Mouse (Mus musculus): ENCODE results near the gene Pwwp2a. TPM values are rescaled to one million over a fixed set of nuclear protein-coding genes. Genes with fewer than 3 reads are reported as not detected.

Gene Pwwp2a
- 50.1 and 51.0 TPM in 2 replicates for polyA plus RNA-seq (2016; fragmentation: Nextera tagmentation; extraction: Ambion mirVana)

DNA sequence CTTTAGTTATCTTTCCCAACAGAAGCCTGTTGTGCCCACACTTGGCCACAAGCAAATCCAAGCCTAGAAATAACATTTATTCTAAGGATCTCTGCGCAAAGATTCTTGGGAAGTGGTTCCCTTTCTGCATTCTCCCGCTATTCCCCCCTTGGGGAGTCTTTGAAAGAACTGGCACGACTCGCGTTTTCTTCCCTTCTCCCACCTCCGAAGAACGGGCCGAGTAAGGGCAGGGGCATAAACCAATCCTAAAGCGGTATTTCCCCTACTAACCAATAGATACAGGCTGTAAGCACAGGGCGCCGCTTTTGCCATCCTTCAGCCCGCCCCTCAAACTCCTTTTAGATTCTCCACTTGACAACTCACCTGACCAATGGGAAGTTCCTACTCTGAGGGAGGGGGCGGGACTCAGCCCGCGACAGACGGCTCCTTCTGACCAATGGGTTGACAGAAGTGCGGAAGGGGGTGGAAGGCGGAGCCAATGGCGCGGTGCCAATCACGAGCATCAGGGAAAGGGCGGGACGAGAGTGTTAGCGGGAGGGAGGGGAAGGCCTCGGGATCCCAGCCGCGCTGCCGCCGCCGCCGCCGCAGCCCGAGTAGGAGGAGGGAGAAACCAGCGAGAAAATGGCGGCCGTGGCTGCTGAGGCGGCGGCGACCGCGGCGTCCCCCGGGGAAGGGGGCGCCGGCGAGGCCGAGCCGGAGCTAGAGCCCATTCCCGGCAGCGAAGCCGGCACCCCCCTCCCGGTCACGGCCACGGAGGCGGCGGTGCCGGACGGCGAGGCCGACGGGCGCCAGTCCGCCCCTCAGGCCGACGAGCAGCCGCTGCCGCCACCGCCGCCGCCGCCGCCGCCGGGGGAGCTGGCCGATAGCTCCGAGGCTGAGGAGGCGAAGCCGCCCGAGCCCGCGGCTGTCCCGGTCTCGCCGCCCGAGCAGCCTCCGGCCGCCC, at the start of gene Pwwp2a:
Gene Pwwp2a (plus strand): TSS at position 527 of the 943 bp plus-strand sequence.
- Histone ChIP-seq H3K27me3 (no peaks in the 10 kb centered on the region), H3K27ac (peak within 1 kb of the TSS; percentile 98), H3K36me3 (peaks cover 8% of the 10 kb centered on the region), H3K9me3 (replicated peaks) (no peaks in the 10 kb centered on the region), H3K4me3 (peak within 1 kb of the TSS; percentile 97), H3K4me2 (replicated peaks) (peak within 1 kb of the TSS; percentile 80), H3K9ac (peak within 1 kb of the TSS; percentile 98), H3K4me1 (peaks cover 23% of the 10 kb centered on the region)
- ATAC-seq (ENCODE audit: low FRiP score), result peak; percentile 99
- under 1% methylated on average over 73 of the region's 87 CpGs for WGBS

DNA sequence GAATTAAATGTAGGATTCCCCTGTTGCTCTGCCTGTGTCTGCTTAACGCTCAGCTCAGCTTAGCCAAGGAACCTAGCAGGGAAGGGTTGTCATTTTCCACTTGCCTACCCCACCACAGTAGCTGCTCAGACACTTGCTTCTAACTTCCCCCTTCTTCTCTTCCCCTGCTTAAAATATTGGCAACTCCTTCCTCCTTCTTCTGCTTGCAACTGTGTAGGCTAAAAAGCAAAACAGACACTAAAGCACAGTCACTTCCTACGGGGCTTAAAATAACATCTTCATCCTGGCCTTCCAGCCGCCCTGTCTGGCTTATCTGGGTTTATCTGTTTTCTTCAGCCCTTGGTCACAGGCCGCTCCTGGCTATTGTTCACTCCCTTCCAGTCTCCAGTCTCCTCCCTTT, 49.2 kb upstream of the Pwwp2a start:
- 64% methylated on average over 4 of the region's 4 CpGs for WGBS
- H3K27ac ChIP-seq, result no peak overlapping the region
- no peaks in the 10 kb centered on the region for H3K36me3 ChIP-seq
- ATAC-seq (ENCODE audit: low FRiP score), result no peak
- H3K4me2 ChIP-seq (replicated peaks), result no peak overlapping the region
- no peak overlapping the region for H3K9ac ChIP-seq
- H3K27me3 ChIP-seq, result no peaks in the 10 kb centered on the region
- H3K4me1 ChIP-seq, result peaks cover 8% of the 10 kb centered on the region
- no peak overlapping the region for H3K4me3 ChIP-seq
- no peaks in the 10 kb centered on the region for H3K9me3 ChIP-seq (replicated peaks)

DNA sequence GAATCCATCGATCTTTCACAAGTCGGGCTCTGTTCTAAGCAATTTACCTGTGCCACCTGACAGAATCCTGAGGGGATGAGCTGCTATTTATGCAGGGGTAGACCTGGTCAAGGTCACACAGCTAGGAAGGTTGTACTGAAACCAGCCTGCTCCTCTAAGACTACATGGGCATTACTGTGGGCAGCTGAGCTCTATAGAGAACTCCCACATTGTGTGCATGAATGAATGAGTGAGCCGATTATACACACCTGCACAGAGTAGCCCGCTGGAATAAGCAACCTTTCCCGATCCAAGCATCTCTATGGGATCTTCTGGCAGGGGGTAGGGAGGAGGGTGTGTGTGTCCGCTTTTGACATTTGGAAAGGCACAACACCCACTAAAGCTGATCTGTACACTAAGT, 48.6 kb upstream of the Pwwp2a start:
- Histone ChIP-seq H3K9me3 (replicated peaks) (no peaks in the 10 kb centered on the region), H3K4me3 (no peak overlapping the region), H3K27me3 (no peaks in the 10 kb centered on the region), H3K9ac (no peak overlapping the region), H3K4me2 (replicated peaks) (no peak overlapping the region), H3K4me1 (peaks cover 8% of the 10 kb centered on the region), H3K27ac (no peak overlapping the region), H3K36me3 (no peaks in the 10 kb centered on the region)
- WGBS, result 81% methylated on average over 6 of the region's 6 CpGs
- ATAC-seq (ENCODE audit: low FRiP score), result peak; percentile 12; the same call in 1 of the 2 replicates

DNA sequence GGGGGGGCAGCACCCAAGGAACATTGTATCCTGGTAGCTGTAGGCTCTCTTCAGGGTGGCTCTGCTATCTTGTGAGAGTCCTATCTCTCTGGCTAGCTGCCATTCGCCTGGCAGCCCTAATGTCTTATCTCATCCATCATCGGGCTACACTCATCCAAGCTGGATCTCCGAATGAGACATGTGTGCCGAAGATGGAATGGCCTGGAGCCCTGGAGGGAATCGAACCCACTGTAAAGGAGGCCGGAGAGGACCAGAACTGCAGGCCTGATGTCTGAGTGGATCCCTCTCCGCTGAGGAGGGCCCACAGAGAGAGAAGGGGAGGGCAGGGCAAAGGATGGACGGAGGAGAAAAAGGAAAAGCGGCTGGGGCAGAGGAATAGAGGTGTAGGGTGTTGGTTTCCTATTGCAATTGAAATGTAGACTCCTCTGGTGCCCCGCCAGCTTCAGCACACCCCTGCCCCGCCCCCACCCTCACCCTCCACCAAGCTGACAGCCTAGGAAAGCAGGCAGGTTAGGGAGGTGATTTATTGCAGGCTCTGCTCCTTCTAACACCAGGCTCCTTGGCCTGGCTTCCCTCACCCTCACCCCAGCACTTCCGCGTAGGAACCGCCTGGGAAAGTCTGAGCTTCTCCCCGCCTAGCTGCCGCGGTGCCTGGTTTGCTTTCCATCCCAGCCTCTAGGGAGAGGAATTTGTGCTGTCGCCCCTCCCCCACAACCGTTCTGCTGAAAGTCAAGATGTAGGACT, 48.0 kb upstream of the Pwwp2a start:
- H3K9me3 ChIP-seq (replicated peaks), result no peaks in the 10 kb centered on the region
- H3K4me2 ChIP-seq (replicated peaks), result peak overlapping the region; percentile 35
- ATAC-seq (ENCODE audit: low FRiP score), result peak; percentile 74
- WGBS, result 21% methylated on average over 19 of the region's 19 CpGs
- H3K27me3 ChIP-seq, result no peaks in the 10 kb centered on the region
- H3K27ac ChIP-seq, result peak overlapping the region; percentile 62; the same call in 1 of the 2 replicates
- no peak overlapping the region for H3K9ac ChIP-seq
- peaks cover 8% of the 10 kb centered on the region for H3K4me1 ChIP-seq
- H3K4me3 ChIP-seq, result no peak overlapping the region
- no peaks in the 10 kb centered on the region for H3K36me3 ChIP-seq

DNA sequence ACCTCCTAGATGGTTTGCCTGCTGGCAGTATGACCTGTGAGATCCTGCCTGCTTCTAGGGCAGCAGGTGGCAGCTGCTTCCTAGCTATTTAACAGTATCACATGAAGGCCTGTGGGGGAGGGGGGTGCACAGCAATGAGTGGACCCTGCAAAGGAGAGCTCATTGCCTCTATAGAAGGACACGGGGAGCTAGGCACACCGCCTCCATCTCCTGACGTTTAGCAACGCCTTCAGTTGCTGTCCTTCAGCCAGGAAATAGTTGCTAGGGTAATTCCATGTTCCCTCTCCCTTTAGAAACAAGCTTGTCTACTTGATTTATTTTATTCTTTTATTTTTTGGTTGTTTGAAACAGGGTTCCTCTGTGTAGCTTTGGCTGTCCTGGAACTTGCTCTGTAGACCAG, 45.0 kb upstream of the Pwwp2a start:
- H3K9ac ChIP-seq, result no peak overlapping the region

DNA sequence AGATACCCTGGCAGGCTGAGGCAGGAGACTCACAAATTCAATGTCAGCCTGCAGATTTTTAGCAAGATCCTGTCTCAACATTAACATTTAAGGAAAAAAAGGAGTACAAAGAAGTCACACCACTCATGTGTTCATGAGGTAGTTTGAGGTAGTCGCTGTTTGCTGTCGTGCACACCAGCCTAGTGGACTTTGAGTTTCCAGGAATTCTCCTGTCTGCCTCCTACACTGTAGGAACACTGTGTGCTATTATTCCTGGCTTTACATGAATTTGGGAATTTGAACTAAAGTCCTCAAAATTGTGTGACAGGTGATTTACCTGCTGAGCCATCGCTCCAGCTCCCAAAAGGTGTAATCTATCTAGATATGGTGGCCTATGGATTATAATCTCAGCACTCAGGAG, 43.3 kb upstream of the Pwwp2a start:
- Histone ChIP-seq H3K9ac (no peak overlapping the region), H3K4me1 (peaks cover 13% of the 10 kb centered on the region), H3K27me3 (no peaks in the 10 kb centered on the region), H3K4me2 (replicated peaks) (no peak overlapping the region), H3K36me3 (no peaks in the 10 kb centered on the region), H3K4me3 (no peak overlapping the region), H3K27ac (no peak overlapping the region), H3K9me3 (replicated peaks) (no peaks in the 10 kb centered on the region)
- ATAC-seq (ENCODE audit: low FRiP score), result no peak
- 96% methylated on average over 3 of the region's 3 CpGs for WGBS

More for the DNA sequence above, 45.0 kb upstream of the Pwwp2a start:
- no peaks in the 10 kb centered on the region for H3K27me3 ChIP-seq
- H3K4me2 ChIP-seq (replicated peaks), result no peak overlapping the region
- WGBS, result 81% methylated on average over 4 of the region's 4 CpGs
- H3K9me3 ChIP-seq (replicated peaks), result no peaks in the 10 kb centered on the region
- no peaks in the 10 kb centered on the region for H3K36me3 ChIP-seq
- H3K4me3 ChIP-seq, result no peak overlapping the region
- H3K4me1 ChIP-seq, result peaks cover 8% of the 10 kb centered on the region
- no peak for ATAC-seq (ENCODE audit: low FRiP score)
- no peak overlapping the region for H3K27ac ChIP-seq

DNA sequence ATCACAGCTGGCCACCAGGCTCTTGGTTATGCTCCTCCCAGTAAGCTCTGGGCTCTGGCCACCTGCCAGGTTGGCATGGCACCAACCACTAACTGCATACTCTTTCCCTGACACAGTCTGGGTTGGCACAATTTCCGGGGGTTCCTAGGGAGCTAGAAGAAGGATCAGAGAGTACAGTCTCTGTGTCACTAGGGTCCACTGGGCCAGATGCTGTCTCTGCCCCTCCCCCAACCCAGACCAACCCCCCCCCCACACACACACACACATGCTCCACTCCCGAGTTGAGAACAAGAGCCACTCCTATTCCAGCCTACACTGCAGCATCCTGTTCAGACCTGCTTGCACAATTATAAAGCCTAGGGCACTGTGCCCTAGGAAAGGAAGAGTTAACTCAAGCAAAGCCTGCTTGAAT, 38.6 kb upstream of the Pwwp2a start:
- Histone ChIP-seq H3K27me3 (no peaks in the 10 kb centered on the region), H3K4me1 (peaks cover 13% of the 10 kb centered on the region), H3K27ac (peak overlapping the region; percentile 58), H3K4me2 (replicated peaks) (no peak overlapping the region), H3K4me3 (no peak overlapping the region), H3K9me3 (replicated peaks) (no peaks in the 10 kb centered on the region), H3K9ac (no peak overlapping the region), H3K36me3 (no peaks in the 10 kb centered on the region)
- 33% methylated on average over 2 of the region's 2 CpGs for WGBS
- ATAC-seq (ENCODE audit: low FRiP score), result peak; percentile 88

DNA sequence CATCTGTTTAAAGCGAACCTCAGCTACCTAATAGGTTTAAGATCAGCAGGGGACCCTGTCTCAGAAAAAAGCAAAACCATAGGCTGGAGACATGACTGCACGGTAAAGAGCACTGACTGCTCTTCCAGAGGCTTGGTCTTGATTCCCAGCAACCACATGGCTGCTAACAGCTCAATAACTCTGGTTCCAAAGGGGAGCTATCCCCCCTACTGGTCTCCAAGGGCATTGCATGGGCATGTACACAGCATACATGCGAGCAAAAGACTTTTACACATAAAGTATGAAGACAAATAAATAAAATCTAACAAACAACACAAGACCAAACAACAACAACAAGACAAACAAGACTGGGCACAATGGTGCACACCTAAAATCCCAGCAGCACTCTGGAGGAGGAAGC, 36.5 kb upstream of the Pwwp2a start:
- Histone ChIP-seq H3K4me1 (peaks cover 13% of the 10 kb centered on the region), H3K27ac (no peak overlapping the region), H3K9ac (no peak overlapping the region), H3K9me3 (replicated peaks) (no peaks in the 10 kb centered on the region), H3K36me3 (no peaks in the 10 kb centered on the region), H3K4me2 (replicated peaks) (no peak overlapping the region), H3K27me3 (no peaks in the 10 kb centered on the region), H3K4me3 (no peak overlapping the region)
- no peak for ATAC-seq (ENCODE audit: low FRiP score)
- 80% methylated on average over 3 of the region's 3 CpGs for WGBS

DNA sequence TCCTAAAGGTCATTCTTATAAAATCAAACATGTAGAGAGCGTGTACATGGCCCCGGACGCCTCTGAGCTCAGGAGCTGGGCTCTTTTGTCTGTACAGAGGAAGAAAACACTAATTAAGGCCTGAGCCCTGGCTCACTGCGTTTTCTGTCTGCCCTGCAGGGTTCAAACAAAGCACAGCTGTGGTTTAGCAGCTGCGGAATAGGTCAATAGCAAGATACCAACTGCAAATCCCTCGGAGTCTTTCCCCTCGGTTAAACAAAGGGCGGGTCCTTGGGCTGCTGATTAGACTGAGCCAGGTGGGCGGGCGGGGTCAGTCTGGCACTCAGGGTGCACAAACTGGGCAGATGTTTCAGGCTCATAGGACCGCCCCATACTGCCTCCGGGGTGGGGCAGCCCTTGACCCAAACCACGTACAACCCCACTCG, 28.7 kb upstream of the Pwwp2a start:
- peak; percentile 68 for ATAC-seq (ENCODE audit: low FRiP score)
- Histone ChIP-seq H3K36me3 (no peaks in the 10 kb centered on the region), H3K4me1 (peaks cover 5% of the 10 kb centered on the region), H3K27ac (peak overlapping the region; percentile 48; the same call in 1 of the 2 replicates), H3K4me3 (no peak overlapping the region), H3K9ac (0 out of 2 replicates have a peak overlapping the region, but pooled peaks have one; percentile 23), H3K4me2 (replicated peaks) (no peak overlapping the region), H3K9me3 (replicated peaks) (no peaks in the 10 kb centered on the region), H3K27me3 (no peaks in the 10 kb centered on the region)
- 34% methylated on average over 14 of the region's 14 CpGs for WGBS

DNA sequence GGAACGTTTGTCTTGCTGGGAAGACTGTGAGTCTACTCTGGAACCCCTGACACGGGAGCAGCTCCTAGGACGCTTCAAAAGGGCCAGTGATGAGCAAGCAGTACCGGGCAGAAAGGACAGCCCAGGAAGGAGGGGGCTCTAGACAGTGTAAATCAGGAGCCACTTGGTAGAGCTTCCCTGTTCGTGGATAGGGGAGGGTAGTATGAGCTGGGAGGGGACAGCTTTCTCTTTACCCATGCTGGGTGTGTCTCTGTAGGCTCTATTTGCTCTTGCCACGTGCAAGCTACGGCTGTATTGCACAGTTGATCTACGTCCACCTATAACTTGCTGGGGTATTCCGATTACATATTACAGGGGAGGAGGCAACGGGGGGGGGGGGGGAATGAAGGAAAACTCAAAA, 25.3 kb upstream of the Pwwp2a start:
- 69% methylated on average over 10 of the region's 10 CpGs for WGBS
- no peak overlapping the region for H3K4me2 ChIP-seq (replicated peaks)
- H3K27ac ChIP-seq, result no peak overlapping the region
- no peak overlapping the region for H3K9ac ChIP-seq
- no peaks in the 10 kb centered on the region for H3K36me3 ChIP-seq
- ATAC-seq (ENCODE audit: low FRiP score), result no peak
- no peak overlapping the region for H3K4me3 ChIP-seq
- no peaks in the 10 kb centered on the region for H3K27me3 ChIP-seq
- H3K4me1 ChIP-seq, result peaks cover 5% of the 10 kb centered on the region
- no peaks in the 10 kb centered on the region for H3K9me3 ChIP-seq (replicated peaks)

DNA sequence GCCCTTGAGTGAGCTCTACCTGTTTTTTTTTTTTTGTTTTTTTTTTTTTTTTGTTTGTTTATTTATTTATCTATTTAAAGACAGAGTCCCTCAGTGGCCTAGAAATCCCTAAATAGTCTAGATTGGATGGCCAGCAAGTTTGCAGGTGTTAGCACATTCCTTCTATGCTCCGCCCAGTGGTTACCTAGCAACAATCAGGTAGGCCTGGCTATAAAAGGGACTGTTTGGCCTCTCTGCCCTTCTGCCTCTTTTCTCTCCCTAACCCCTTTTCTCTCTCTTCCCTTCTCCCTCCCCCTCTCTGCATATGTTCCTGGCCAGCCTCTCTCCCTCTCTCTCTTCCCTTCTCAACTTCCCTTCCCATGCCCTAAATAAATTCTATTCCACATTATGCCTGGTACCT, 23.8 kb upstream of the Pwwp2a start:
- 95% methylated on average over 1 of the region's 1 CpGs for WGBS
- Histone ChIP-seq H3K4me2 (replicated peaks) (no peak overlapping the region), H3K36me3 (no peaks in the 10 kb centered on the region), H3K9ac (no peak overlapping the region), H3K4me1 (peaks cover 4% of the 10 kb centered on the region), H3K27ac (no peak overlapping the region), H3K9me3 (replicated peaks) (no peaks in the 10 kb centered on the region), H3K27me3 (no peaks in the 10 kb centered on the region), H3K4me3 (no peak overlapping the region)
- no peak for ATAC-seq (ENCODE audit: low FRiP score)

DNA sequence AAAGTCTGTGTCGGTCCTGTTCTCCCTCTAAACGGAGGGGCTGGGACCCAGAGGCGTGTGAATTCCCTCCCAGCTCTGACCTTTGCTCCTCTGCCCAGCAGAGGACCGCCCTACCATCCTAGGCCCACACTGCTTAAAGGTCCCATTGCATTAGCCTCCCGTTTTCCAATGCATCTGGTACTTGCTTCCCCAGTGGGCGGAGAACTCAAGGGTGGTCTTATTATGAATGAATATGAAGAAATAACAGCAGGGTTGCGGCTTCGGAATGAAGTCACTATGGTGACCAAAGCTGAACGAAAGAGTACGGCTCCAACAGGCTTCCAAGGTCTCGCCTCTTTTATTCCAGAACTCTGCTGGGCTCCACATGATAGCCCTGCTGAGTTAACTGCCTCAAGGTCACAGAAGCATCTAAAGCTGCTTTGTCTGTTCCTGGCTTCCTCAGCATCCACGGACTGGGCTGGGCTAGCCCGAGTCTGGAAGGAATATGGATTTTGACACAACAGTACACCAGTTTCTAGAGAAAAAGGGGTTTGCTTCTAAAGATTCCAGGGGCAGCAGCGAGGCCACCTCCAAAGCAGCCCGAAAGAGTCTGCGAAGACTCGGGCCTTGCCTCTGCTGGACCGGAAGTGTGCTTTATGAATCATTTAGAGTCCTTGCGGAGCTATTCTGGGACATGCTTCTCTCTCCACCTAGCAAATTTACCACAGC, 14.6 kb upstream of the Pwwp2a start:
- H3K27me3 ChIP-seq, result no peaks in the 10 kb centered on the region
- H3K36me3 ChIP-seq, result no peaks in the 10 kb centered on the region
- H3K4me3 ChIP-seq, result no peak overlapping the region
- 41% methylated on average over 19 of the region's 19 CpGs for WGBS
- H3K4me2 ChIP-seq (replicated peaks), result no peak overlapping the region
- no peak overlapping the region for H3K9ac ChIP-seq
- H3K9me3 ChIP-seq (replicated peaks), result no peaks in the 10 kb centered on the region
- H3K4me1 ChIP-seq, result peaks cover 10% of the 10 kb centered on the region
- ATAC-seq (ENCODE audit: low FRiP score), result peak; percentile 64
- peak overlapping the region; percentile 60 for H3K27ac ChIP-seq

Data from hindbrain, embryonic 12.5 days (tissue).